Comparison of ENCODE assay signal across 21 mouse cellular contexts in genomic region chr17:33600831-33601230, GRCm38 (mm10). TPM values are rescaled to one million over a fixed set of nuclear protein-coding genes. Genes with fewer than 3 reads are reported as not detected.
"Had no signal": no experiment of that assay in that cellular context is flagged by ENCODE, and none has a peak within 500 bp of the region (broad histone marks: within the 10 kb centered on the region; RNA-seq: fewer than 3 reads in every experiment).

No protein-coding gene starts in this region.

- ATAC-seq: liver, postnatal 0 days; midbrain, embryonic 16.5 days had no signal

- H3K36me3 ChIP-seq: lung, embryonic 15.5 days; midbrain, embryonic 10.5 days; midbrain, embryonic 12.5 days; neural tube, embryonic 13.5 days; neural tube, embryonic 15.5 days had no signal

- H3K4me1 ChIP-seq: lung, embryonic 15.5 days; midbrain, embryonic 10.5 days; midbrain, embryonic 12.5 days; neural tube, embryonic 13.5 days; neural tube, embryonic 15.5 days had no signal

- DNase-seq: liver, postnatal 0 days; lung, adult 2 months; lung, postnatal 10 days; lung, postnatal 4 days; midbrain, embryonic 14.5 days; retina, postnatal 1 day; right cerebral cortex, adult 18-20 months; right cerebral cortex, postnatal 25 days; right cerebral cortex, postnatal 4 days; spleen, adult 18-20 months; thymus, adult 18-20 months; thymus, postnatal 14 days; thymus, postnatal 36 days had no signal

- H3K9me3 ChIP-seq: lung, embryonic 15.5 days; neural tube, embryonic 15.5 days had no signal

- H3K4me3 ChIP-seq: lung, embryonic 15.5 days; midbrain, embryonic 10.5 days; midbrain, embryonic 12.5 days; myocyte; neural tube, embryonic 13.5 days; neural tube, embryonic 15.5 days had no signal

- H3K4me2 ChIP-seq: lung, embryonic 15.5 days; midbrain, embryonic 12.5 days; neural tube, embryonic 13.5 days; neural tube, embryonic 15.5 days had no signal

- H3K27ac ChIP-seq: lung, embryonic 15.5 days; midbrain, embryonic 10.5 days; midbrain, embryonic 12.5 days; neural tube, embryonic 13.5 days; neural tube, embryonic 15.5 days had no signal

- H3K9ac ChIP-seq: liver, postnatal 0 days; lung, embryonic 15.5 days; midbrain, embryonic 12.5 days; neural tube, embryonic 13.5 days; neural tube, embryonic 15.5 days had no signal

- H3K27me3 ChIP-seq: lung, embryonic 15.5 days; midbrain, embryonic 12.5 days; neural tube, embryonic 13.5 days; neural tube, embryonic 15.5 days had no signal

RNA-seq across cellular contexts. Expression of gene Pram1, which starts 37.0 kb away (rescaled TPM):
- total RNA-seq: megakaryocyte-erythroid progenitor cell, adult 5-6 weeks had no signal
- polyA plus RNA-seq: lung, adult 2 months; midbrain, embryonic 16.5 days had no signal

RNA-seq across cellular contexts. Expression of gene Myo1f, which starts 45.3 kb away (rescaled TPM):
- polyA plus RNA-seq: myocyte had no signal
